Mouse (Mus musculus): ENCODE data around the gene Sardh.

The Sardh gene

GRCm38 (mm10) chr2:27164796-27165590 is 83.1 kb downstream of the Sardh start, which contains the start of gene Dbh:
Dbh (plus strand) TSS chr2:27165233.
- no peak for DNase-seq

- DNase-seq, result no peak
Measured at GRCm38 (mm10) chr2:27163851-27164250, 84.3 kb downstream of the Sardh start.

- no peak for DNase-seq
Measured at GRCm38 (mm10) chr2:27162656-27163055, 85.5 kb downstream of the Sardh start.

- DNase-seq, result no peak
Measured at GRCm38 (mm10) chr2:27161526-27161925, 86.6 kb downstream of the Sardh start.

DNA sequence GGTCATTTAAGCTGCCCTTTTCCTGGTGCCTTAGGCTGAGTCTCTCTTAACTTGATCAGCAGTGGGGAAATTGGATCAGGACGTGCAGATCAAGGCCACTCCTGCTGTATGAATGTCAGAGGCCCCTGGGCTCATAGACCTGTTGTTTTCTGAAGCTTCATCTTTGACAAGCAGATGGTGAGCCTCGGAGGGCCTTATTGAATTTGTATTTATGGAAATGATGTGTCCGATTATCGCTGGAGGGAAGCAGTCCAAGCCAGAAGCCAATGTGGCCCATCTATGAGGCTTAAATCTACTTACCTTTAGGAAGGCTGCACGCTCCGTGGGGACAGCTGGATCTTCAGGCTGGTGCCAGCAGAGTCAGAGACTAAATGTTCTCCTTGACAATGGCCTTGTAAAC is 91.5 kb downstream of the Sardh start:
- DNase-seq, result no peak

DNA sequence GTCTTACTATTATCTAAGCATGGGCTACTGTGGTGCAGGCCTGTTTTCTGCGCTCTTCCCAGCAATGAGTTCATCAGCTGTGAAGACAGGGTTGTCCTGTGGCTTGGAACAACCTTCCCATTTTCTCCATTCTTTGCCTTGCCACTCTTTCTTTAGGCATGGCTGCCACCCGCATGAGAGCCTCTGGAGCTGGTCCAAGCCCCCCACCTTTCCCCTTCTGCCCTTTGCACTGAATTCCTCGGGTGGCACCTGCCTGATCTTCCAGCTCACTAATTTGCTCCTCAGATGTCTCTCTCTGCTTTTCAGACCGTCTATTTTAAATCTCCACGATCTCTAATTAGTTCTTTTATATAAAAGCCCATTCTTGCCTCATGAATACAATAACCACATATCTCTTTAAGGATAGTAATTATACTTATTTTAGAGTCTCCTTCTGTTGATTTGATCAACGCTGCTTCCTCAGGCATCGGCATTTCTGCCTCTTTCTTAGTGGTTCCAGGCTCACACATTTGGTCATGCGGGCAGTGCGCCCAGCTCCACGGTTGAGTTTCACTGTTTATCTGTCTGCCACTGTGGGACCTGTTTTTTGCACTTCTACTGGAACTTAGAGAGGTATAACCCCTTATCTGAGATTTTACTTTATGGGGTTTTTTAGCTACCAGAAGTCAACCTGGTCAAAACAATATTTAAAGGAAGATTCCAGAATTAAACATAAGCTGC is 93.5 kb downstream of the Sardh start:
- peak; percentile 51 to 72 for DNase-seq

- no peak for DNase-seq
Measured at GRCm38 (mm10) chr2:27149457-27149856, 98.7 kb downstream of the Sardh start.

- DNase-seq, result no peak
Measured at GRCm38 (mm10) chr2:27146840-27147239, 101.3 kb downstream of the Sardh start.

- DNase-seq, result no peak
Measured at GRCm38 (mm10) chr2:27144957-27145356, 103.2 kb downstream of the Sardh start.

DNA sequence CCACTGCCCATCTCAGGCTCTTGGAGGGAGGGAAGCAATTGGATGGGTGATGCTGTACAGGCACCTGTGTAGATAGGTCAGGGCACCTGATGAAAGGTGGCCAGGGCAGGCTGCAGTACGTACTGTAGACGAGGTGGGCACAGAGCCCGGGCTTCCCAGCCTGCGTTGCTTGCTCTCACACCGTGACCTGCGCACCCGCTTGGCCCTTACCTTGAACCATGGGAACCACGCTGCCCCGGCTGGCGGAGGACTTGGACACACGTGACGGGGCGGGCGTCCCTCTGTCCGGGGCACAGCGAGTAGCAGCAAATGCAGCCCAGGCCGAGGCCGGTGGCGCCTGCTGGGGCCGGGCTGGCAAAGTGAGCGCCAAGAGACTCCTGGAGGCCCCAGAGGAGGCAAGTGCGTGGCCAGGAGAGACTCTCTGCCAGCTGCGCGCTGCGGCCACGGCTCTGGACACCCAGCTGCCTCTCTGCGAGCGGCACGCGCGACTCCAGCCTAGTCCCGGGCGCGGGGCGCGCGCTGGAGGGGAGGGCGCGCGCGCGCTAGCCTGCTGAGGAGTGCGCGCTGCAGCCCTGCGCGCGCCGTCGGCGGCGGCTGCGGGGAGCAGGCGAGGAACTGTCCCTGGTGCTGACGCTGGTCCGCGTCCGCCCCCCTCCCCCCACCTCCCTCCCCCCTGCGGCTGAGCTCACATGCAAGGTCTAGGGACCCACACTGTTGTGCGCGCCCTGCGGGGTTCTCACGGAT is 106.0 kb downstream of the Sardh start, which contains the start of gene Fam163b:
Gene Fam163b, minus strand, starts transcription at position 542 of the 744 bp plus-strand sequence.
- no peak for DNase-seq

Measured in kidney, adult 8-10 months (tissue).